Mouse (Mus musculus): ENCODE data around the gene Ppp6r3. TPM values are rescaled to one million over a fixed set of nuclear protein-coding genes. Genes with fewer than 3 reads are reported as not detected.
A peak's percentile ranks its signal among the peaks of the same experiment; 100 is the strongest.

Ppp6r3 gene
- total RNA-seq (2017): 146 and 156 TPM in 2 replicates

- ATAC-seq (ENCODE audit: extremely low read depth, insufficient number of reproducible peaks, low FRiP score, poor library complexity, severe bottlenecking): peak; percentile 91
These were observed at the start of gene Ppp6r3 for GRCm38 (mm10) chr19:3575632-3576384. Gene Ppp6r3, minus strand, starts transcription at chr19:3575749.

GRCm38 (mm10) chr19:3625111-3625510 lies 49.6 kb upstream of the Ppp6r3 start:
- no peak for ATAC-seq (ENCODE audit: extremely low read depth, insufficient number of reproducible peaks, low FRiP score, poor library complexity, severe bottlenecking)

- ATAC-seq (ENCODE audit: extremely low read depth, insufficient number of reproducible peaks, low FRiP score, poor library complexity, severe bottlenecking): no peak
These were observed 48.3 kb upstream of the Ppp6r3 start for GRCm38 (mm10) chr19:3623824-3624223.

GRCm38 (mm10) chr19:3623294-3623693 lies 47.7 kb upstream of the Ppp6r3 start:
- no peak for ATAC-seq (ENCODE audit: extremely low read depth, insufficient number of reproducible peaks, low FRiP score, poor library complexity, severe bottlenecking)

- no peak for ATAC-seq (ENCODE audit: extremely low read depth, insufficient number of reproducible peaks, low FRiP score, poor library complexity, severe bottlenecking)
These were observed 45.3 kb upstream of the Ppp6r3 start for GRCm38 (mm10) chr19:3620871-3621270.

GRCm38 (mm10) chr19:3619359-3619758 lies 43.8 kb upstream of the Ppp6r3 start:
- no peak for ATAC-seq (ENCODE audit: extremely low read depth, insufficient number of reproducible peaks, low FRiP score, poor library complexity, severe bottlenecking)

- no peak for ATAC-seq (ENCODE audit: extremely low read depth, insufficient number of reproducible peaks, low FRiP score, poor library complexity, severe bottlenecking)
These were observed 38.4 kb upstream of the Ppp6r3 start for GRCm38 (mm10) chr19:3613991-3614390.

- ATAC-seq (ENCODE audit: extremely low read depth, insufficient number of reproducible peaks, low FRiP score, poor library complexity, severe bottlenecking): no peak
These were observed 37.2 kb upstream of the Ppp6r3 start for GRCm38 (mm10) chr19:3612534-3613273.

- no peak for ATAC-seq (ENCODE audit: extremely low read depth, insufficient number of reproducible peaks, low FRiP score, poor library complexity, severe bottlenecking)
These were observed 36.2 kb upstream of the Ppp6r3 start for GRCm38 (mm10) chr19:3611730-3612129.

GRCm38 (mm10) chr19:3610886-3611285 lies 35.3 kb upstream of the Ppp6r3 start:
- ATAC-seq (ENCODE audit: extremely low read depth, insufficient number of reproducible peaks, low FRiP score, poor library complexity, severe bottlenecking): no peak

- ATAC-seq (ENCODE audit: extremely low read depth, insufficient number of reproducible peaks, low FRiP score, poor library complexity, severe bottlenecking): no peak
These were observed 34.3 kb upstream of the Ppp6r3 start for GRCm38 (mm10) chr19:3609826-3610225.

GRCm38 (mm10) chr19:3594316-3594715 lies 18.8 kb upstream of the Ppp6r3 start:
- no peak for ATAC-seq (ENCODE audit: extremely low read depth, insufficient number of reproducible peaks, low FRiP score, poor library complexity, severe bottlenecking)

- no peak for ATAC-seq (ENCODE audit: extremely low read depth, insufficient number of reproducible peaks, low FRiP score, poor library complexity, severe bottlenecking)
These were observed 18.0 kb upstream of the Ppp6r3 start for GRCm38 (mm10) chr19:3593379-3594055.

GRCm38 (mm10) chr19:3589968-3590367 lies 14.4 kb upstream of the Ppp6r3 start:
- ATAC-seq (ENCODE audit: extremely low read depth, insufficient number of reproducible peaks, low FRiP score, poor library complexity, severe bottlenecking): no peak

GRCm38 (mm10) chr19:3589547-3589946 lies 14.0 kb upstream of the Ppp6r3 start:
- ATAC-seq (ENCODE audit: extremely low read depth, insufficient number of reproducible peaks, low FRiP score, poor library complexity, severe bottlenecking): no peak

GRCm38 (mm10) chr19:3587729-3588128 lies 12.2 kb upstream of the Ppp6r3 start:
- peak; percentile 32; the same call in 1 of the 2 replicates for ATAC-seq (ENCODE audit: extremely low read depth, insufficient number of reproducible peaks, low FRiP score, poor library complexity, severe bottlenecking)

GRCm38 (mm10) chr19:3586540-3586939 lies 11.0 kb upstream of the Ppp6r3 start:
- ATAC-seq (ENCODE audit: extremely low read depth, insufficient number of reproducible peaks, low FRiP score, poor library complexity, severe bottlenecking): peak; percentile 57; the same call in 1 of the 2 replicates

- no peak for ATAC-seq (ENCODE audit: extremely low read depth, insufficient number of reproducible peaks, low FRiP score, poor library complexity, severe bottlenecking)
These were observed 10.5 kb upstream of the Ppp6r3 start for GRCm38 (mm10) chr19:3586026-3586425.

GRCm38 (mm10) chr19:3581326-3581725 lies 5.8 kb upstream of the Ppp6r3 start:
- peak; percentile 70; the same call in 1 of the 2 replicates for ATAC-seq (ENCODE audit: extremely low read depth, insufficient number of reproducible peaks, low FRiP score, poor library complexity, severe bottlenecking)

- ATAC-seq (ENCODE audit: extremely low read depth, insufficient number of reproducible peaks, low FRiP score, poor library complexity, severe bottlenecking): no peak
These were observed 2.4 kb upstream of the Ppp6r3 start for GRCm38 (mm10) chr19:3577911-3578290.

Measured in neutrophil, adult 5-6 weeks (primary cell).